Mouse (Mus musculus): ENCODE measurements at regions not wholly inside any gene's neighbourhood (a gene's known extent, or its start where the extent isn't known, plus 50 kb on each side); places are given as distances from the start of the nearest gene placed in this dataset.

GRCm38 (mm10) chr1:128724433-128725091 is 132.5 kb upstream of the Cxcr4 start:
- DNase-seq (ENCODE audit: low spot score in 2 of 2), result no peak

GRCm38 (mm10) chr1:128723843-128724242 is 131.8 kb upstream of the Cxcr4 start:
- DNase-seq (ENCODE audit: low spot score in 2 of 2), result no peak

- DNase-seq (ENCODE audit: low spot score in 2 of 2), result peak; percentile 45 to 56
These were observed 130.0 kb upstream of the Cxcr4 start for GRCm38 (mm10) chr1:128722061-128722471.

- DNase-seq (ENCODE audit: low spot score in 2 of 2), result no peak
These were observed 122.8 kb upstream of the Cxcr4 start for GRCm38 (mm10) chr1:128714843-128715242.

GRCm38 (mm10) chr1:128712876-128713275 is 120.8 kb upstream of the Cxcr4 start:
- DNase-seq (ENCODE audit: low spot score in 2 of 2), result peak in 1 of 2 experiments; percentile 36

GRCm38 (mm10) chr1:128711121-128711520 is 119.0 kb upstream of the Cxcr4 start:
- DNase-seq (ENCODE audit: low spot score in 2 of 2), result no peak

GRCm38 (mm10) chr1:128707747-128708146 is 115.7 kb upstream of the Cxcr4 start:
- no peak for DNase-seq (ENCODE audit: low spot score in 2 of 2)

- no peak for DNase-seq (ENCODE audit: low spot score in 2 of 2)
These were observed 114.1 kb upstream of the Cxcr4 start for GRCm38 (mm10) chr1:128706167-128706566.

GRCm38 (mm10) chr1:128705071-128705503 is 113.0 kb upstream of the Cxcr4 start:
- DNase-seq (ENCODE audit: low spot score in 2 of 2), result peak; percentile 12 to 68

- DNase-seq (ENCODE audit: low spot score in 2 of 2), result peak in 1 of 2 experiments; percentile 23
These were observed 109.2 kb upstream of the Cxcr4 start for GRCm38 (mm10) chr1:128701326-128701725.

GRCm38 (mm10) chr1:128697962-128698361 is 105.9 kb upstream of the Cxcr4 start:
- DNase-seq (ENCODE audit: low spot score in 2 of 2), result no peak

- DNase-seq (ENCODE audit: low spot score in 2 of 2), result peak in 1 of 2 experiments; percentile 10
These were observed 103.8 kb upstream of the Cxcr4 start for GRCm38 (mm10) chr1:128695936-128696335.

GRCm38 (mm10) chr1:128692799-128693198 is 100.7 kb upstream of the Cxcr4 start:
- DNase-seq (ENCODE audit: low spot score in 2 of 2), result no peak

- DNase-seq (ENCODE audit: low spot score in 2 of 2), result no peak
These were observed 100.2 kb upstream of the Cxcr4 start for GRCm38 (mm10) chr1:128692313-128692712.

GRCm38 (mm10) chr1:128687236-128687927 is 95.3 kb upstream of the Cxcr4 start:
- DNase-seq (ENCODE audit: low spot score in 2 of 2), result no peak

GRCm38 (mm10) chr1:128685467-128686137 is 93.5 kb upstream of the Cxcr4 start:
- no peak for DNase-seq (ENCODE audit: low spot score in 2 of 2)

GRCm38 (mm10) chr1:128682942-128683341 is 90.8 kb upstream of the Cxcr4 start:
- no peak for DNase-seq (ENCODE audit: low spot score in 2 of 2)

GRCm38 (mm10) chr1:128681261-128681660 is 89.2 kb upstream of the Cxcr4 start:
- no peak for DNase-seq (ENCODE audit: low spot score in 2 of 2)

- DNase-seq (ENCODE audit: low spot score in 2 of 2), result no peak
These were observed 88.4 kb upstream of the Cxcr4 start for GRCm38 (mm10) chr1:128680538-128680937.

GRCm38 (mm10) chr1:128680012-128680411 is 87.9 kb upstream of the Cxcr4 start:
- DNase-seq (ENCODE audit: low spot score in 2 of 2), result no peak

GRCm38 (mm10) chr1:128679005-128679980 is 87.2 kb upstream of the Cxcr4 start:
- no peak for DNase-seq (ENCODE audit: low spot score in 2 of 2)

All from heart, adult 9 months (tissue).